13 mouse cellular contexts compared by ENCODE assay signal in genomic region chr1:61531487-61531886, GRCm38 (mm10).
DNase-seq lines count a peak whose midpoint lies in the region; ATAC-seq and TF ChIP-seq lines count a peak whose summit lies in the region.
"Had no signal": no experiment of that assay in that cellular context is flagged by ENCODE, and none has a peak within 500 bp of the region (broad histone marks: within the 10 kb centered on the region; RNA-seq: fewer than 3 reads in every experiment).

No protein-coding gene starts in this region.

- H3K36me3 ChIP-seq in heart, embryonic 10.5 days = no peaks in the 10 kb centered on the region
- no peaks in the 10 kb centered on the region for H3K36me3 ChIP-seq in forebrain, embryonic 15.5 days
- H3K36me3 ChIP-seq in midbrain, embryonic 11.5 days (ENCODE audit: control insufficient read depth, insufficient read depth, low read length) = no peaks in the 10 kb centered on the region
- H3K36me3 ChIP-seq: embryonic facial prominence, embryonic 12.5 days; liver, embryonic 12.5 days had no signal

- H3K27ac ChIP-seq in heart, embryonic 10.5 days = peak overlapping the region; percentile 72; the same call in 1 of the 2 replicates
- no peak overlapping the region; the same call in 1 of the 2 replicates for H3K27ac ChIP-seq in forebrain, embryonic 15.5 days (replicated peaks)
- no peak overlapping the region for H3K27ac ChIP-seq in midbrain, embryonic 11.5 days (ENCODE audit: low read depth, low read length)
- H3K27ac ChIP-seq in cerebellum, adult 2 months (ENCODE audit: insufficient read depth, low read length) = no peak overlapping the region
- H3K27ac ChIP-seq: embryonic facial prominence, embryonic 12.5 days; liver, embryonic 12.5 days had no signal

- H3K4me1 ChIP-seq in heart, embryonic 10.5 days = peaks cover 19% of the 10 kb centered on the region
- H3K4me1 ChIP-seq in forebrain, embryonic 15.5 days = peaks cover 12% of the 10 kb centered on the region
- H3K4me1 ChIP-seq in midbrain, embryonic 11.5 days (ENCODE audit: control insufficient read depth, insufficient read depth, low read length) = peaks cover 10% of the 10 kb centered on the region
- no peaks in the 10 kb centered on the region for H3K4me1 ChIP-seq in cerebellum, adult 2 months (ENCODE audit: control insufficient read depth, insufficient read depth, low read length)
- H3K4me1 ChIP-seq: liver, embryonic 12.5 days had no signal

- no peak overlapping the region for H3K4me3 ChIP-seq in heart, embryonic 10.5 days
- no peak overlapping the region for H3K4me3 ChIP-seq in forebrain, embryonic 15.5 days
- no peak overlapping the region for H3K4me3 ChIP-seq in midbrain, embryonic 11.5 days (ENCODE audit: low read depth, low read length)
- no peak overlapping the region for H3K4me3 ChIP-seq in cerebellum, adult 2 months (replicated peaks; ENCODE audit: insufficient read depth, low read depth, low read length)
- H3K4me3 ChIP-seq: embryonic facial prominence, embryonic 12.5 days; liver, embryonic 12.5 days; megakaryocyte, embryonic 14.5 days had no signal

- no peak overlapping the region for H3K9ac ChIP-seq in forebrain, embryonic 15.5 days (replicated peaks)
- no peak overlapping the region for H3K9ac ChIP-seq in midbrain, embryonic 11.5 days (ENCODE audit: low read length)
- H3K9ac ChIP-seq: embryonic facial prominence, embryonic 12.5 days; liver, embryonic 12.5 days had no signal

- ATAC-seq in forebrain, embryonic 15.5 days (replicated peaks) = peak; percentile 76
- ATAC-seq in midbrain, embryonic 11.5 days (ENCODE audit: low FRiP score) = peak; percentile 38; the same call in 1 of the 2 replicates
- ATAC-seq: liver, embryonic 12.5 days; Patski had no signal

- DNase-seq in heart, embryonic 10.5 days (ENCODE audit: low spot score) = no peak
- no peak for DNase-seq in heart, postnatal 4 days
- DNase-seq in brain, embryonic 14.5 days (ENCODE audit: low read depth) = peak; percentile 87
- DNase-seq in midbrain, embryonic 11.5 days (ENCODE audit: low spot score, missing footprints) = no peak
- DNase-seq in urinary bladder, postnatal 14 days (ENCODE audit: low spot score) = no peak
- DNase-seq in cerebellum, adult 2 months = no peak
- no peak for DNase-seq in thymus, postnatal 10 days (ENCODE audit: low spot score in 2 of 2)
- DNase-seq: gastrocnemius, postnatal 14 days had no signal

- TF ChIP-seq CTCF in brain, embryonic 14.5 days (IDR thresholded peaks at IDR 0.05; ENCODE audit: borderline replicate concordance, extremely low read depth, insufficient read depth, insufficient read length) = no peak
- TF ChIP-seq CTCF in cerebellum, adult 2 months (IDR thresholded peaks at IDR 0.05; ENCODE audit: borderline replicate concordance, insufficient read depth, low read depth, low read length) = no peak

- 36% methylated on average over 5 of the region's 5 CpGs for WGBS in heart, embryonic 10.5 days
- 7% methylated on average over 5 of the region's 5 CpGs for WGBS in forebrain, embryonic 15.5 days
- 41% methylated on average over 5 of the region's 5 CpGs for WGBS in midbrain, embryonic 11.5 days
- WGBS in cerebellum, adult 2 months = 7% methylated on average over 5 of the region's 5 CpGs

- H3K27me3 ChIP-seq in heart, embryonic 10.5 days (ENCODE audit: insufficient read depth, poor library complexity, severe bottlenecking) = no peaks in the 10 kb centered on the region
- H3K27me3 ChIP-seq in forebrain, embryonic 15.5 days = no peaks in the 10 kb centered on the region
- no peaks in the 10 kb centered on the region for H3K27me3 ChIP-seq in midbrain, embryonic 11.5 days (ENCODE audit: control insufficient read depth, insufficient read depth, low read length)
- H3K27me3 ChIP-seq in cerebellum, adult 2 months (ENCODE audit: control insufficient read depth, insufficient read depth, low read length) = no peaks in the 10 kb centered on the region
- H3K27me3 ChIP-seq: embryonic facial prominence, embryonic 12.5 days; liver, embryonic 12.5 days; Patski had no signal

- TF ChIP-seq POLR2A in brain, embryonic 14.5 days (IDR thresholded peaks at IDR 0.05; ENCODE audit: borderline replicate concordance, extremely low read depth, insufficient read depth, insufficient read length, poor library complexity, severe bottlenecking) = no peak
- no peak for TF ChIP-seq POLR2A in cerebellum, adult 2 months (IDR thresholded peaks at IDR 0.05; ENCODE audit: borderline replicate concordance, insufficient read depth, low read length)

- H3K9me3 ChIP-seq in heart, embryonic 10.5 days = no peaks in the 10 kb centered on the region
- no peaks in the 10 kb centered on the region for H3K9me3 ChIP-seq in forebrain, embryonic 15.5 days
- H3K9me3 ChIP-seq in midbrain, embryonic 11.5 days (ENCODE audit: control insufficient read depth, low read length) = no peaks in the 10 kb centered on the region
- H3K9me3 ChIP-seq: embryonic facial prominence, embryonic 12.5 days; liver, embryonic 12.5 days had no signal

- no peak overlapping the region for H3K4me2 ChIP-seq in forebrain, embryonic 15.5 days (replicated peaks)
- no peak overlapping the region for H3K4me2 ChIP-seq in midbrain, embryonic 11.5 days
- H3K4me2 ChIP-seq: embryonic facial prominence, embryonic 12.5 days; liver, embryonic 12.5 days had no signal
